Mouse (Mus musculus) cerebellum, adult 2 months (tissue): ENCODE measurements around the gene Sesn3.

Experiments
- CTCF ChIP-seq: fragments of 200-500 bp; IDR thresholded peaks from 2 replicates; pipeline ENCODE4 v1.5.1; 2011; ENCODE audit warnings: low read depth, mild to moderate bottlenecking, control low read depth, low read length, moderate library complexity, borderline replicate concordance; ENCODE audit not compliant: insufficient read depth
- POLR2A ChIP-seq: fragments of 200-500 bp; IDR thresholded peaks from 2 replicates; pipeline ENCODE4 v1.6.1; 2011; ENCODE audit warnings: low read length, control low read depth, borderline replicate concordance; ENCODE audit not compliant: insufficient read depth

DNA sequence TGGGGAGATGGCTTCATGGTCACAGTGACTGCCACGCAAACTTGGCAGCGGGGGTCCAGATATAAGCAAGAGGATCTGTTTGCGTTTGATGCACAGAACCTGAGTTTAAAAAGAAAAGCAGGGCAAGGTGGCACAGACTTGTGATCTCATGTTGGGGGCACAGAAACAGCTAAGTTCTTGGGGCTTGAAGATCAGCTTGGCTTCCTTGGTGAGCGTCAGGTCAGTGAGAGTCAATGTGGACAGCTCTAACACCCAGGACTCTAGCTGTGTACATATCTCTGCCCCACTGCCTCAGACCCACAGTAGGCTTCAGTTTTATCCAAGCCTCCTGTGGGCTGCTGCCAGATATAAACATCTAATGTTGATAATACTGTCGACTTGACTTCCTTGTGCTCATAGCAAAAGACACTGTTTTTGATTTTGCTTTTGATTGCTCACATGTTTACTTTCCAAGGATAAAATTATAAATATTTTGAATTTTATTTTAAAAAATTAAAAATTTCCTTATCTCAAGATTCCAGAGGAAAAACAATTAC lies 107.5 kb downstream of the Sesn3 start:
- TF ChIP-seq POLR2A (no peak), CTCF (no peak)
